Mouse (Mus musculus): Measurements from ENCODE around the gene Cab39l.

Cab39l gene

DNA sequence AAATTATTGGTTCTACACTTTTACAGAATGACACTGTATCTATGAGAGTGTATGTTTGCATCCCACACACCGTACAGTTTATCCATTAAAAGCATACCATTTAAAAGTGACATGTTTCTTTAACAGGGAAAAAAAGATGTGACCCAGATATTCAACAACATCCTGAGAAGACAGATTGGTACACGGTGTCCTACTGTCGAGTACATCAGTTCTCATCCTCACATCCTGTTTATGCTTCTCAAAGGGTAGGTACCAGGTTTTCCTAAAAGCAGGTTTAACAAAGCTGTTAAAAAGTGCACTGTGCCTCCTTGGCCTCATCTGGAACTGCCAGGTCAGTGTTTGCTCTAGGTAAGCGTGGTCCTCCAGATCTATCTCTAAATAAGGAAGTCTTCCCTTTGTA lies 65.4 kb downstream of the Cab39l start:
- no peak for DNase-seq (ENCODE audit: low read depth)

GRCm38 (mm10) chr14:59513922-59514444 lies 73.2 kb downstream of the Cab39l start:
- DNase-seq (ENCODE audit: low read depth) = peak; percentile 33

GRCm38 (mm10) chr14:59525843-59526242 lies 85.1 kb downstream of the Cab39l start:
- no peak for DNase-seq (ENCODE audit: low read depth)

- DNase-seq (ENCODE audit: low read depth) = no peak
These were observed 90.0 kb downstream of the Cab39l start for GRCm38 (mm10) chr14:59530801-59531200.

DNA sequence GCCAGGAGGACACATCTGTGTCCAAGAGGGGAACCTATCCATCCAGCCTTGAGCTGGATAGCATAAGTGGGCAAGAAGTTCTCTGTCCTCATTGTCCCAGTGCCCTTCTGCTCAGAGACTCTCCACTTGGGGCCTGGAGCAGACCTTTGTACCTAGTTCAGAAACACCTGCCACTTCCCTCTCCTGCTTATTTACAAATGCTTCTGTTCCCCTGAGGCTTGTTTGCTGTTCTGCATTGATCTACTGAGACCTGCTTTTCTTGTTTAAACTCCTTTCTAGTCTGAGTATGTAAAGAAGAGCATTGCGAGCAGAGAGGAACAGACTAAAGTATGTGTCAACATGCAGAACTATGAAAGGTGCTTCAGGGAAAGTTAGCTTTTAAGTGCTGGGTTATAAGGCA lies 92.2 kb downstream of the Cab39l start:
- no peak for DNase-seq (ENCODE audit: low read depth)

GRCm38 (mm10) chr14:59533908-59534307 lies 93.1 kb downstream of the Cab39l start:
- DNase-seq (ENCODE audit: low read depth) = no peak

GRCm38 (mm10) chr14:59537829-59538432 lies 97.2 kb downstream of the Cab39l start:
- DNase-seq (ENCODE audit: low read depth) = no peak

DNA sequence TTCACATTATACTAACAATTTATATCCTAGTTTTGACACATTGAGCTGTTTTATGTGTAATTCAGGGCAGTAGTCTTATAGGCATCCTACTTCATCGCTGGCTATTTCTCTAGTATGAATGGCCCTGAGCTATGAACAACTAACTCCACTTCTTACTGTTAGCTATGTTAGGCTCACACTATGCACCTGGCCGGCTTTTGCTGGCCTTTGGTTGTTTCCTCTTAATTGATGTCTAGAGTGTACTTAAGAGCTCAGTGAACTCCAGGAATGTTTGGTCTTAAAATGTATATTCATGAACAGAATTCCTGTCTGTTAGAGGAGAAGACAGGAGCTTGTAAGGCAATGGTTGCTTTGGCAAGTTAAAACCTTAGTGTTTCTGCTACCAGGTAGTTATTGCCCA lies 99.5 kb downstream of the Cab39l start:
- DNase-seq (ENCODE audit: low read depth) = no peak

- DNase-seq (ENCODE audit: low read depth) = no peak
These were observed 100.0 kb downstream of the Cab39l start for GRCm38 (mm10) chr14:59540761-59541160.

- no peak for DNase-seq (ENCODE audit: low read depth)
These were observed 102.5 kb downstream of the Cab39l start for GRCm38 (mm10) chr14:59543158-59543826.

GRCm38 (mm10) chr14:59543956-59544355 lies 103.2 kb downstream of the Cab39l start:
- peak; percentile 9 for DNase-seq (ENCODE audit: low read depth)

- DNase-seq (ENCODE audit: low read depth) = no peak
These were observed 105.5 kb downstream of the Cab39l start for GRCm38 (mm10) chr14:59546162-59546880.

DNA sequence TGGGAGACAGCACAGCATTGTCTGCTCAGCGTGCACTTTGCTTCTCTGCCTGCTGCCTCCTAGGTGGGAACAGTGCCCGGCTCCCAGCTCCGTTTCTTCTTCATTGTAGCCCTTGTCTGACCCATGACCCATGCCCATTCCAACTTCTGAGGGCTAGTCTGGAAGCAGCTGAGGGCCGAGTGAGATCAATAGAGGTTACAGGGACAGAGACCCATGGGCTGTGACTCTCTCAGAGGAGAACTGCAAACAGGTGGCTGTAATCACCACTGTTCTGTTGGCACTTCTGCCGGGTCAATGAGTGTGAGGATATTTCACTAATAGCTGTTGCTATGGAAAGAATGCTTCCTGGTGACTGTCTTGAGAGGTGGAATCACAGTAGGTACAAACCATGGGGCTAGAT lies 106.8 kb downstream of the Cab39l start:
- no peak for DNase-seq (ENCODE audit: low read depth)

GRCm38 (mm10) chr14:59548532-59548931 lies 107.8 kb downstream of the Cab39l start:
- DNase-seq (ENCODE audit: low read depth) = no peak

GRCm38 (mm10) chr14:59549106-59549505 lies 108.3 kb downstream of the Cab39l start:
- no peak for DNase-seq (ENCODE audit: low read depth)

DNA sequence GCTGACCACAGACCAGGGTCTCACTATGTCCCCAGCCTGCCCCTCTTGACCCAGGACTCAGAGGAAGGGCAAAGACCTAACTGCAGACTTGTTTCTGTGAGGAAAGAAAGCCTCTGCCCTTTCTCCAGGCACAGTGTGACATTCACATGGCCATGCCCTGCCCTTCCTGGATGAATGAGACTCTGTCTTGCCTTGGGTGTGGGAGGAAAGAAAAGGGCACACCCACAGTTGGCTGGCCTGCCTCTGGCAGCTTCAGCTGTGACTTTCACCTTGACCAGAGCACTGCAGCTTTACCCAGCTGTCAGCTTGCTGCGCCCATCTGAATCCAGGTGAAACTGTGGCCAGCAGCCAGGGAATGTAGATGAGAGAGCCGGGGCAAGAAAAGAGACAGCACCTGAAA lies 110.1 kb downstream of the Cab39l start:
- DNase-seq (ENCODE audit: low read depth) = no peak

GRCm38 (mm10) chr14:59551956-59552355 lies 111.2 kb downstream of the Cab39l start:
- peak; percentile 7 for DNase-seq (ENCODE audit: low read depth)

DNA sequence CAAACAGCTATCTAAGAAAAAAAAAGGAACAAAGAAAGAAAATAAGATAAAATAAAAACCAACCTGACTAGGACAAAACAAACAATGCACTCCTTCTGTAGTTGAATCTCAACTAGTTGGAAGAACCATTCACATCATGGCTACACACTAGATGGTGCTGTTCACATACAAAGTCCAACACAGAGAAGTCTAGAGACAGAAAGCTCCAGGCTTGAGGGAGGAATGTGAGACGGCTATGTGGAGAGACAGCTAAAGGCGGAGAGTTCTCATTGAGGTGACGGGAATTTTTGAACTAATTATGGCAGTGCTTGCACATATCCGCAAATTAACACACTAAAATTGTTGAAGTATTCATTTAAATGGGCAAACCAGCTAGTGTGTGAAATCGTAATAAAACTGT lies 113.3 kb downstream of the Cab39l start:
- DNase-seq (ENCODE audit: low read depth) = peak; percentile 32

GRCm38 (mm10) chr14:59555018-59555417 lies 114.2 kb downstream of the Cab39l start:
- DNase-seq (ENCODE audit: low read depth) = no peak

- peak; percentile 88 for DNase-seq (ENCODE audit: low read depth)
These were observed 115.3 kb downstream of the Cab39l start for GRCm38 (mm10) chr14:59555928-59556531.

- no peak for DNase-seq (ENCODE audit: low read depth)
These were observed 116.3 kb downstream of the Cab39l start for GRCm38 (mm10) chr14:59557071-59557470.

GRCm38 (mm10) chr14:59557886-59558285 lies 117.1 kb downstream of the Cab39l start:
- DNase-seq (ENCODE audit: low read depth) = no peak

DNA sequence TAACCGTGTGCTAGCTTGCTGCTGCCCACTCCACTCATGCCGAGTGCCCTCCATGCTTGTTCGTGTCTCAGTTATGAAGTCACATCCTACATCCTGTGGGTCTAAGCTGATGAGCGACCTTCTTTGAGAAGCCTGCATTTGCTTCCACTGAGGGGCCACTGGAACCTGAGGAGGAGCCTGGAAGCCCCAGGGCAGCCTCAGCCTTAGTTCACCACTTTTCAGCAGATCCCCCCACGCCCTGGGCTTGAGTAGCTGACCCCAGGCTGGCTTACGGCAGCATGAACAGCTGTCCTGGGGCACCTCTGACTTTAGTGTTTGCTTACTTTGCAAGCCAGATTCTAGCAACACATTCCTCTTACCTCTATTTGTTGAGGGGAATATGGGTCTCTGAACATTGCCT lies 126.0 kb downstream of the Cab39l start:
- no peak for DNase-seq (ENCODE audit: low read depth)

All from NIH3T3 (cell line).